Mouse (Mus musculus) spleen, adult 2 months (tissue): Measurements from ENCODE around the gene Sept11.

Experiments
- CTCF ChIP-seq: fragments of 200-500 bp; IDR thresholded peaks from 2 replicates; pipeline ENCODE4 v1.5.1; 2011; ENCODE audit warnings: mild to moderate bottlenecking, inconsistent platforms; ENCODE audit not compliant: insufficient read depth, insufficient read length, insufficient replicate concordance; ENCODE audit errors: extremely low read depth
- POLR2A ChIP-seq: fragments of 200-500 bp; IDR thresholded peaks from 2 replicates; pipeline ENCODE4 v1.6.1; 2011; ENCODE audit warnings: low read depth, low read length, inconsistent platforms

DNA sequence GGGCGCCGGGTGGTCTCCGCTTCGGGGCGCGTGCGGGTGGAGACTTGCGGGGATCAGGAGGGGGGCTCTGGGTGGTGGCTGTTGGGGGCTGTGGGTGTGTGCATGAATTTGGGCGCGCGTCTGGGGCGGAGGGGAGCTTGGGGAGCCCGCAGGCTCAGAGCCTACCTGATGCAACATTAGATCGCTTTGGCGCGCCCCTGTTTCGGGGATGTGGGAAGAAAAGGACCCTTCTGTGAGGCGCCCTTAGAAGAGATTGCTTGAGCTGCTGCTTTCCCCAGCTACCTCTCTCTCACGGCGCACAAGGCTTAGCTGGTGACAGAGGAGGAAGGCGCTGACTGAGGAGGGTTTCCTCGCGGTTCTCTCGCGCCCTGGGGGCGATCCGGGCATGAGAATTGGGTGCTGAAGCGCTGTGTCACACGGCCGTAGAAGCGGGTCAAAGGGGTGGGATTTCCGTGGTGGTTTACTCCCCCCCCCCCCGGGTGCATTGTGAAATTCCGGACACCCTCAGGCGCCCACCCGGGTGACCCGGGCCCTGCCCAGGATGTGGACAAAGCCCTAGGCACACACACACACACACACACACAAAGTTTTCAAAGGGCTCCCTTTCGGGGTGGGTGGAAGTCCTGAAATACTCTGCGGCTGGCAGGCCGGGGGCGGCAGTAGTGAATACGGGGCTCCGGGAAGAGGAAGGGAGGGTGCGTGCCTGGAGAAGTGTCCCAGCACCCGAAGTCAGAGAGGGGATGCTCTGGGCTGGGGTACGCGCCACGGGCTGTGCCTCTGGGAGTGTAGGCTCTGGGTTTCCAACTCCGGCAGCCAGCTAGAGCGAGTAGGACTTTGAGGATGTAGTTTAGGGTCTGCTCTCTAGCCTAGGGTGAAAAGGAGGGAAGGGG is 646 bp downstream of the Sept11 start:
- no peak for TF ChIP-seq CTCF
- TF ChIP-seq POLR2A = no peak
